Mouse (Mus musculus): ENCODE results near the gene Ngfr. TPM values are rescaled to one million over a fixed set of nuclear protein-coding genes. Genes with fewer than 3 reads are reported as not detected.

Gene Ngfr
- polyA plus RNA-seq, 1 experiment from 2014 or later, result 14.5 TPM

- H3K9me3 ChIP-seq, result no peaks in the 10 kb centered on the region
- H3K4me2 ChIP-seq (replicated peaks), result no peak overlapping the region
- H3K4me1 ChIP-seq (replicated peaks), result peaks cover 26% of the 10 kb centered on the region
- 31% methylated on average over 13 of the region's 13 CpGs for WGBS
- no peak overlapping the region for H3K4me3 ChIP-seq (replicated peaks)
- H3K27ac ChIP-seq, result no peak overlapping the region
- H3K36me3 ChIP-seq, result no peaks in the 10 kb centered on the region
- no peak for ATAC-seq
- peaks cover 33% of the 10 kb centered on the region for H3K27me3 ChIP-seq (replicated peaks)
- no peak overlapping the region for H3K9ac ChIP-seq
These were observed 11.7 kb downstream of the Ngfr start for GRCm38 (mm10) chr11:95575791-95576190.

GRCm38 (mm10) chr11:95574786-95575334 is 12.7 kb downstream of the Ngfr start:
- H3K4me3 ChIP-seq (replicated peaks), result no peak overlapping the region
- H3K4me2 ChIP-seq (replicated peaks), result no peak overlapping the region
- H3K36me3 ChIP-seq, result no peaks in the 10 kb centered on the region
- WGBS, result 90% methylated on average over 6 of the region's 6 CpGs
- no peak overlapping the region for H3K9ac ChIP-seq
- peaks cover 24% of the 10 kb centered on the region for H3K27me3 ChIP-seq (replicated peaks)
- H3K4me1 ChIP-seq (replicated peaks), result peaks cover 28% of the 10 kb centered on the region
- H3K9me3 ChIP-seq, result no peaks in the 10 kb centered on the region
- H3K27ac ChIP-seq, result no peak overlapping the region
- ATAC-seq, result no peak

- H3K4me3 ChIP-seq (replicated peaks), result no peak overlapping the region
- H3K9ac ChIP-seq, result no peak overlapping the region
- ATAC-seq, result no peak
- 25% methylated on average over 3 of the region's 3 CpGs for WGBS
- H3K4me1 ChIP-seq (replicated peaks), result peaks cover 43% of the 10 kb centered on the region
- 0 out of 2 replicates have a peak overlapping the region, but pooled peaks have one; percentile 32 for H3K27ac ChIP-seq
- H3K4me2 ChIP-seq (replicated peaks), result no peak overlapping the region
- 0 out of 2 replicates have a peak, but pooled peaks cover 4% of the 10 kb centered on the region for H3K27me3 ChIP-seq (replicated peaks)
- H3K9me3 ChIP-seq, result no peaks in the 10 kb centered on the region
- no peaks in the 10 kb centered on the region for H3K36me3 ChIP-seq
These were observed 15.3 kb downstream of the Ngfr start for GRCm38 (mm10) chr11:95572227-95572626.

- no peak overlapping the region for H3K4me3 ChIP-seq (replicated peaks)
- 0 out of 2 replicates have a peak overlapping the region, but pooled peaks have one; percentile 32 for H3K27ac ChIP-seq
- 14% methylated on average over 9 of the region's 9 CpGs for WGBS
- no peak overlapping the region for H3K9ac ChIP-seq
- H3K4me1 ChIP-seq (replicated peaks), result peaks cover 45% of the 10 kb centered on the region
- H3K4me2 ChIP-seq (replicated peaks), result no peak overlapping the region
- no peaks in the 10 kb centered on the region for H3K36me3 ChIP-seq
- H3K9me3 ChIP-seq, result no peaks in the 10 kb centered on the region
- H3K27me3 ChIP-seq (replicated peaks), result 0 out of 2 replicates have a peak, but pooled peaks cover 3% of the 10 kb centered on the region
- peak; percentile 34; the same call in 1 of the 2 replicates for ATAC-seq
These were observed 15.8 kb downstream of the Ngfr start for GRCm38 (mm10) chr11:95571755-95572154.

- WGBS, result 67% methylated on average over 25 of the region's 25 CpGs
- Histone ChIP-seq H3K27me3 (replicated peaks) (no peaks in the 10 kb centered on the region), H3K9me3 (no peaks in the 10 kb centered on the region), H3K27ac (no peak overlapping the region), H3K9ac (no peak overlapping the region), H3K4me1 (replicated peaks) (peaks cover 43% of the 10 kb centered on the region), H3K36me3 (no peaks in the 10 kb centered on the region), H3K4me3 (replicated peaks) (no peak overlapping the region), H3K4me2 (replicated peaks) (no peak overlapping the region)
- ATAC-seq, result no peak
These were observed 16.5 kb downstream of the Ngfr start for GRCm38 (mm10) chr11:95570827-95571619.

GRCm38 (mm10) chr11:95569908-95570307 is 17.6 kb downstream of the Ngfr start:
- H3K27me3 ChIP-seq (replicated peaks), result no peaks in the 10 kb centered on the region
- WGBS, result 85% methylated on average over 6 of the region's 6 CpGs
- no peaks in the 10 kb centered on the region for H3K9me3 ChIP-seq
- H3K9ac ChIP-seq, result no peak overlapping the region
- no peaks in the 10 kb centered on the region for H3K36me3 ChIP-seq
- H3K4me2 ChIP-seq (replicated peaks), result no peak overlapping the region
- H3K4me3 ChIP-seq (replicated peaks), result no peak overlapping the region
- peaks cover 35% of the 10 kb centered on the region for H3K4me1 ChIP-seq (replicated peaks)
- no peak for ATAC-seq
- H3K27ac ChIP-seq, result no peak overlapping the region

GRCm38 (mm10) chr11:95567936-95568715 is 19.4 kb downstream of the Ngfr start:
- Histone ChIP-seq H3K9me3 (no peaks in the 10 kb centered on the region), H3K4me3 (replicated peaks) (no peak overlapping the region), H3K27ac (peak overlapping the region; percentile 64; the same call in 1 of the 2 replicates), H3K36me3 (no peaks in the 10 kb centered on the region), H3K4me2 (replicated peaks) (no peak overlapping the region), H3K27me3 (replicated peaks) (no peaks in the 10 kb centered on the region), H3K4me1 (replicated peaks) (peaks cover 35% of the 10 kb centered on the region), H3K9ac (no peak overlapping the region)
- ATAC-seq, result no peak
- WGBS, result 39% methylated on average over 8 of the region's 8 CpGs

- H3K9ac ChIP-seq, result no peak overlapping the region
- no peaks in the 10 kb centered on the region for H3K36me3 ChIP-seq
- H3K4me1 ChIP-seq (replicated peaks), result peaks cover 35% of the 10 kb centered on the region
- ATAC-seq, result no peak
- 30% methylated on average over 6 of the region's 6 CpGs for WGBS
- H3K27ac ChIP-seq, result peak overlapping the region; percentile 24
- H3K4me2 ChIP-seq (replicated peaks), result no peak overlapping the region
- H3K9me3 ChIP-seq, result no peaks in the 10 kb centered on the region
- H3K4me3 ChIP-seq (replicated peaks), result no peak overlapping the region
- no peaks in the 10 kb centered on the region for H3K27me3 ChIP-seq (replicated peaks)
These were observed 20.2 kb downstream of the Ngfr start for GRCm38 (mm10) chr11:95567366-95567765.

GRCm38 (mm10) chr11:95565327-95565726 is 22.2 kb downstream of the Ngfr start:
- H3K4me1 ChIP-seq (replicated peaks), result peaks cover 22% of the 10 kb centered on the region
- no peak for ATAC-seq
- H3K27ac ChIP-seq, result no peak overlapping the region
- 78% methylated on average over 10 of the region's 10 CpGs for WGBS
- no peaks in the 10 kb centered on the region for H3K27me3 ChIP-seq (replicated peaks)
- H3K4me3 ChIP-seq (replicated peaks), result no peak overlapping the region
- no peak overlapping the region for H3K4me2 ChIP-seq (replicated peaks)
- no peaks in the 10 kb centered on the region for H3K9me3 ChIP-seq
- no peaks in the 10 kb centered on the region for H3K36me3 ChIP-seq
- H3K9ac ChIP-seq, result no peak overlapping the region

GRCm38 (mm10) chr11:95563849-95564248 is 23.7 kb downstream of the Ngfr start:
- no peak for ATAC-seq
- no peak overlapping the region for H3K4me3 ChIP-seq (replicated peaks)
- H3K4me1 ChIP-seq (replicated peaks), result peaks cover 19% of the 10 kb centered on the region
- H3K27ac ChIP-seq, result no peak overlapping the region
- H3K27me3 ChIP-seq (replicated peaks), result no peaks in the 10 kb centered on the region
- H3K36me3 ChIP-seq, result no peaks in the 10 kb centered on the region
- 98% methylated on average over 5 of the region's 5 CpGs for WGBS
- no peak overlapping the region for H3K4me2 ChIP-seq (replicated peaks)
- H3K9ac ChIP-seq, result no peak overlapping the region
- no peaks in the 10 kb centered on the region for H3K9me3 ChIP-seq

GRCm38 (mm10) chr11:95560773-95561172 is 26.8 kb downstream of the Ngfr start:
- H3K9me3 ChIP-seq, result no peaks in the 10 kb centered on the region
- no peak for ATAC-seq
- H3K27ac ChIP-seq, result no peak overlapping the region
- H3K27me3 ChIP-seq (replicated peaks), result no peaks in the 10 kb centered on the region
- H3K4me2 ChIP-seq (replicated peaks), result no peak overlapping the region
- no peaks in the 10 kb centered on the region for H3K36me3 ChIP-seq
- H3K4me3 ChIP-seq (replicated peaks), result no peak overlapping the region
- H3K9ac ChIP-seq, result no peak overlapping the region
- H3K4me1 ChIP-seq (replicated peaks), result 0 out of 2 replicates have a peak, but pooled peaks cover 5% of the 10 kb centered on the region
- 63% methylated on average over 3 of the region's 3 CpGs for WGBS

GRCm38 (mm10) chr11:95559761-95560160 is 27.8 kb downstream of the Ngfr start:
- peak; percentile 34; the same call in 1 of the 2 replicates for ATAC-seq

More at GRCm38 (mm10) chr11:95559761-95560160, 27.8 kb downstream of the Ngfr start:
- H3K27ac ChIP-seq, result no peak overlapping the region
- H3K4me3 ChIP-seq (replicated peaks), result no peak overlapping the region
- WGBS, result 41% methylated on average over 2 of the region's 2 CpGs
- no peaks in the 10 kb centered on the region for H3K36me3 ChIP-seq
- H3K9me3 ChIP-seq, result no peaks in the 10 kb centered on the region
- 0 out of 2 replicates have a peak, but pooled peaks cover 5% of the 10 kb centered on the region for H3K4me1 ChIP-seq (replicated peaks)
- H3K4me2 ChIP-seq (replicated peaks), result no peak overlapping the region
- H3K9ac ChIP-seq, result no peak overlapping the region
- no peaks in the 10 kb centered on the region for H3K27me3 ChIP-seq (replicated peaks)

All from intestine, embryonic 15.5 days (tissue).